Mouse (Mus musculus): ENCODE data around the gene Trib3. TPM values are rescaled to one million over a fixed set of nuclear protein-coding genes. Genes with fewer than 3 reads are reported as not detected.

Gene Trib3
- 3.0 and 3.6 TPM in 2 replicates for polyA plus RNA-seq (2016; fragmentation: Nextera tagmentation; extraction: Ambion mirVana)

- ATAC-seq (ENCODE audit: insufficient number of reproducible peaks, insufficient read depth, low FRiP score, low TSS enrichment, low read depth), result peak; percentile 69
- Histone ChIP-seq H3K36me3 (no peaks in the 10 kb centered on the region), H3K4me2 (peak within 1 kb of the TSS; percentile 91), H3K9me3 (no peaks in the 10 kb centered on the region), H3K27ac (no peak within 1 kb of the TSS), H3K4me1 (replicated peaks) (peaks cover 12% of the 10 kb centered on the region; the same call in 1 of the 2 replicates), H3K4me3 (replicated peaks) (peak within 1 kb of the TSS; percentile 57), H3K27me3 (peaks cover 32% of the 10 kb centered on the region), H3K9ac (replicated peaks) (peak within 1 kb of the TSS; percentile 65)
- under 1% methylated on average over 52 of the region's 52 CpGs for WGBS
These were observed at the start of gene Trib3 for GRCm38 (mm10) chr2:152343329-152344213. Gene Trib3 (minus strand): TSS chr2:152344032.

DNA sequence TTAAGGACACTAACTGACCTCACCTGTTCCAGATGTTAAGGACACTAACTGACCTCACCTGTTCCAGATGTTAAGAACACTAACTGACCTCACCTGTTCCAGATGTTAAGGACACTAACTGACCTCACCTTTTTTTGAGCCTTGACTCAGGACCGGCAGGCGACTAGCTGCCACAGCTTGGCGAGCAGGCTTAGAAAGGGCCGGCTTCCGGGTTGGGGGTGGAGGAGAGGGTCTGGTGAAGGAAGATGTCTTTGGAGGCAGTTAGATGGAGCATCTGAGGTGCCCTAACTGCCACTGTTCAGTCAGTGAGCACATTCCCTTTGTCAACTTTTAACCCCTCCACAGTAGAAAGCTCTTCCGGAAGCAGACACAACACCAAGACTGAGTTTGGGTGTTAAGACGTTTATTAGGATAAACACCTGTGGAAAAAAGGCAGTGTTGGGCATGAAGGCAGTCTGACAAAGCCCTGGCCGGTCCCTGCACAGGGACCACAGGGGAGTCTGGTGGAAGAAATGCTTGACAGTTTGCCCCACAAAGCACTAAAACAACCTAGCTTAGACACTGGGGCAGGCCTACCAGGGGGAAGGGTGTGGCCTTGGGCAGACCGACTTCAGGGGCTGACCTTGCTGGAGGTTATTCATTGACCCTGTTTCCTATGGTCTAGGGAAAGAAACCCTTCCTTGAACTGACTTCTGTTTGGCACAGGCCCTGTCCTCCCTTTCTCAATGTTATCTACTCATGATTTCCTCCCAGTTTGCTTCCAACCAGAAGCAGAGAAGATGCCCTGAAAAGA lies 49.6 kb upstream of the Trib3 start:
- ATAC-seq (ENCODE audit: insufficient number of reproducible peaks, insufficient read depth, low FRiP score, low TSS enrichment, low read depth), result no peak
- H3K9ac ChIP-seq (replicated peaks), result no peak overlapping the region
- peak overlapping the region; percentile 96 for H3K4me2 ChIP-seq
- H3K27me3 ChIP-seq, result no peaks in the 10 kb centered on the region
- peaks cover 21% of the 10 kb centered on the region for H3K36me3 ChIP-seq
- peak overlapping the region; percentile 96 for H3K4me3 ChIP-seq (replicated peaks)
- H3K27ac ChIP-seq, result peak overlapping the region; percentile 45; the same call in 1 of the 2 replicates
- no peaks in the 10 kb centered on the region for H3K9me3 ChIP-seq
- H3K4me1 ChIP-seq (replicated peaks), result peaks cover 26% of the 10 kb centered on the region
- WGBS, result 45% methylated on average over 9 of the region's 9 CpGs

DNA sequence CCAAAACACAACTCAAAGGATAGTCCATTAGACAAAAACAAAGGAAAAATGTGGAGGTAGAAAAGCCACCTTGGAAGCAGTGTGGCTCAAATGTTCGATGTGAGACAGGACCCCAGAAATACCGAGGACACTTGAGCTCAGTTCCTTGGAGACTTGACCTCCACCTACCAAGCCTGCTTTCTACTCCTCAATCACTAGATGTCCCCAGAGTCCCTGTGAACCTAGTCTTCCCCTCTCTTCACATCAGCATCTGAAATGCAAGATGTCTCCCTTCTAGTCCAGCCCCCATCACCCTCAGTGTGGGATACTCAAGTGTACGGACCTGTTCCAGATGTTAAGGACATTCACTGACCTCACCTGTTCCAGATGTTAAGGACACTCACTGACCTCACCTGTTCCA lies 49.0 kb upstream of the Trib3 start:
- Histone ChIP-seq H3K9me3 (no peaks in the 10 kb centered on the region), H3K4me3 (replicated peaks) (no peak overlapping the region), H3K27ac (no peak overlapping the region), H3K4me1 (replicated peaks) (peaks cover 26% of the 10 kb centered on the region), H3K36me3 (peaks cover 21% of the 10 kb centered on the region), H3K27me3 (no peaks in the 10 kb centered on the region), H3K4me2 (no peak overlapping the region), H3K9ac (replicated peaks) (no peak overlapping the region)
- ATAC-seq (ENCODE audit: insufficient number of reproducible peaks, insufficient read depth, low FRiP score, low TSS enrichment, low read depth), result no peak
- WGBS, result 28% methylated on average over 3 of the region's 3 CpGs

GRCm38 (mm10) chr2:152384191-152384590 lies 40.4 kb upstream of the Trib3 start:
- Histone ChIP-seq H3K27me3 (no peaks in the 10 kb centered on the region), H3K27ac (no peak overlapping the region), H3K36me3 (no peaks in the 10 kb centered on the region), H3K4me1 (replicated peaks) (no peaks in the 10 kb centered on the region), H3K9ac (replicated peaks) (no peak overlapping the region), H3K9me3 (no peaks in the 10 kb centered on the region), H3K4me2 (no peak overlapping the region), H3K4me3 (replicated peaks) (no peak overlapping the region)
- ATAC-seq (ENCODE audit: insufficient number of reproducible peaks, insufficient read depth, low FRiP score, low TSS enrichment, low read depth), result no peak
- 85% methylated on average over 4 of the region's 4 CpGs for WGBS

DNA sequence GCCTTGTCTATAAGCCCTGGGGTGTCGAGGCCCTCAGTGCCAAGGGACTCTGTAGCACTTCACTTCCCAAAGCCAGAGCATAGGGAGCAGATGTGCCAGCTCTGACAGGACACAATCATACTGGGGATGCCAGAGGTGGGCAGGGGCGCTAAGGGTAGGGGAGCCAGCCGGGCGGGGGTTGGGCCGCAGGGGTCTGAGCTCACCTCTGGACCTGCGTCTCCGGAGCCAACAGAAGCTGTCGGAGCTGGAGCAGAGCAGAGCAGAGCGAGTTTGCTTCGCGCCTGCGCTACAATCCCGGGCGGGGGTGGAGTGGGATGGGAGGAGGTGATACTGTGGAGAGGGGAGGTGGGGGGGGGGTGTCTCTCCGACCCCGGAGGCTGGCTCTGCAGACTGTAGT lies 32.5 kb upstream of the Trib3 start, which contains the start of gene Nrsn2:
Nrsn2 (minus strand) TSS at position 294 of the 397 bp plus-strand sequence.
- H3K4me2 ChIP-seq, result peak within 1 kb of the TSS; percentile 62
- peak within 1 kb of the TSS; percentile 33 for H3K4me3 ChIP-seq (replicated peaks)
- no peaks in the 10 kb centered on the region for H3K9me3 ChIP-seq
- ATAC-seq (ENCODE audit: insufficient number of reproducible peaks, insufficient read depth, low FRiP score, low TSS enrichment, low read depth), result peak; percentile 64
- peak within 1 kb of the TSS; percentile 29; the same call in 1 of the 2 replicates for H3K27ac ChIP-seq
- peaks cover 22% of the 10 kb centered on the region for H3K27me3 ChIP-seq
- H3K4me1 ChIP-seq (replicated peaks), result peaks cover 21% of the 10 kb centered on the region
- no peaks in the 10 kb centered on the region for H3K36me3 ChIP-seq
- peak within 1 kb of the TSS; percentile 53 for H3K9ac ChIP-seq (replicated peaks)
- 3% methylated on average over 16 of the region's 16 CpGs for WGBS

- no peaks in the 10 kb centered on the region for H3K36me3 ChIP-seq
- peak overlapping the region; percentile 33 for H3K4me3 ChIP-seq (replicated peaks)
- no peaks in the 10 kb centered on the region for H3K9me3 ChIP-seq
- H3K27me3 ChIP-seq, result peaks cover 22% of the 10 kb centered on the region
- peak; percentile 23; the same call in 1 of the 2 replicates for ATAC-seq (ENCODE audit: insufficient number of reproducible peaks, insufficient read depth, low FRiP score, low TSS enrichment, low read depth)
- peak overlapping the region; percentile 62 for H3K4me2 ChIP-seq
- H3K27ac ChIP-seq, result peak overlapping the region; percentile 29; the same call in 1 of the 2 replicates
- peaks cover 21% of the 10 kb centered on the region for H3K4me1 ChIP-seq (replicated peaks)
- 3% methylated on average over 21 of the region's 21 CpGs for WGBS
- H3K9ac ChIP-seq (replicated peaks), result peak overlapping the region; percentile 53
These were observed 32.0 kb upstream of the Trib3 start for GRCm38 (mm10) chr2:152375652-152376344.

DNA sequence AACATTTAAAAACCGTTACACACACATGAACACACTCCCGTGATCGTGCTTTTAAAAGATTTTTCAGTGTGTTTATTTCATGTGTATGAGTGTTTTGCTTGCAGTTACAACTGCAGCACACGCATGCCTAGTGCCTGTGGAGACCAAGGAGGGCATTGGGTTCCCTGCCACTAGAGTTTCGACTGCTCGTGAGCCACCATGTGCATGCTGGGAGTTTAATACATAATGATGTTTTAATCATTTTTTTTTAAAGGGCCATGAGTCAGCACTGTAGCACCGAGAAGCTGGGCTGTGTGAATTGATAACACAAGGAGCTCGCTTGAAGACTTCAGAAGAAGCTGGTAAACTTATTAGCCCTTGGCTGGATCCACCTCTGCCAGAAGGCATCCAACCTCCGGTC lies 29.7 kb upstream of the Trib3 start:
- H3K27me3 ChIP-seq, result peaks cover 29% of the 10 kb centered on the region
- H3K9me3 ChIP-seq, result no peaks in the 10 kb centered on the region
- H3K4me2 ChIP-seq, result no peak overlapping the region
- no peak overlapping the region for H3K9ac ChIP-seq (replicated peaks)
- 86% methylated on average over 9 of the region's 9 CpGs for WGBS
- H3K4me1 ChIP-seq (replicated peaks), result peaks cover 23% of the 10 kb centered on the region
- no peak overlapping the region for H3K4me3 ChIP-seq (replicated peaks)
- no peak overlapping the region for H3K27ac ChIP-seq
- no peak for ATAC-seq (ENCODE audit: insufficient number of reproducible peaks, insufficient read depth, low FRiP score, low TSS enrichment, low read depth)
- H3K36me3 ChIP-seq, result no peaks in the 10 kb centered on the region

DNA sequence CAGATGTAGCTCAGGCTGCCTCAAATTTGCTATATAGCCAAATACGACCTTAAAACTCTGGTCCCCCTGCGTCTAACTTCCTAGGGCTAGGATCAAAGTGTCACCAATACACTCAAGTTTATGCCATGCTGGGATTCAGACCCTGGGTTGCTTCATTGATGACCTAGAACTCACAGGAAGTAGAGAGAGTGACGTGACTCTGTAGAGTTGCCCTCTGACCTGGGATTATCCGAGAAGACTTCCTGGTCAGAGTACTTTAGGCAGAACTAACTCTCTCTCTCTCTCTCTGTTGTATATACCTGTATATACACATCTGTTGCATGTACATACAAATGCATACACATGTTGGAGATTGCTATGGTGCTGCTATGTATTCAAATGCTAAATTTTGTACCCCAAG lies 28.8 kb upstream of the Trib3 start:
- H3K9ac ChIP-seq (replicated peaks), result no peak overlapping the region

GRCm38 (mm10) chr2:152372104-152372503 lies 28.3 kb upstream of the Trib3 start:
- H3K9me3 ChIP-seq, result no peaks in the 10 kb centered on the region
- H3K36me3 ChIP-seq, result no peaks in the 10 kb centered on the region
- ATAC-seq (ENCODE audit: insufficient number of reproducible peaks, insufficient read depth, low FRiP score, low TSS enrichment, low read depth), result no peak
- 83% methylated on average over 7 of the region's 7 CpGs for WGBS
- H3K27ac ChIP-seq, result no peak overlapping the region
- peaks cover 23% of the 10 kb centered on the region for H3K4me1 ChIP-seq (replicated peaks)
- H3K9ac ChIP-seq (replicated peaks), result no peak overlapping the region
- no peak overlapping the region for H3K4me3 ChIP-seq (replicated peaks)
- H3K27me3 ChIP-seq, result peaks cover 23% of the 10 kb centered on the region
- H3K4me2 ChIP-seq, result no peak overlapping the region

More for the DNA sequence above, 28.8 kb upstream of the Trib3 start:
- no peak for ATAC-seq (ENCODE audit: insufficient number of reproducible peaks, insufficient read depth, low FRiP score, low TSS enrichment, low read depth)
- 62% methylated on average over 4 of the region's 4 CpGs for WGBS
- peaks cover 23% of the 10 kb centered on the region for H3K4me1 ChIP-seq (replicated peaks)
- H3K27ac ChIP-seq, result no peak overlapping the region
- H3K9me3 ChIP-seq, result no peaks in the 10 kb centered on the region
- no peak overlapping the region for H3K4me2 ChIP-seq
- H3K36me3 ChIP-seq, result no peaks in the 10 kb centered on the region
- no peak overlapping the region for H3K4me3 ChIP-seq (replicated peaks)
- peaks cover 28% of the 10 kb centered on the region for H3K27me3 ChIP-seq

DNA sequence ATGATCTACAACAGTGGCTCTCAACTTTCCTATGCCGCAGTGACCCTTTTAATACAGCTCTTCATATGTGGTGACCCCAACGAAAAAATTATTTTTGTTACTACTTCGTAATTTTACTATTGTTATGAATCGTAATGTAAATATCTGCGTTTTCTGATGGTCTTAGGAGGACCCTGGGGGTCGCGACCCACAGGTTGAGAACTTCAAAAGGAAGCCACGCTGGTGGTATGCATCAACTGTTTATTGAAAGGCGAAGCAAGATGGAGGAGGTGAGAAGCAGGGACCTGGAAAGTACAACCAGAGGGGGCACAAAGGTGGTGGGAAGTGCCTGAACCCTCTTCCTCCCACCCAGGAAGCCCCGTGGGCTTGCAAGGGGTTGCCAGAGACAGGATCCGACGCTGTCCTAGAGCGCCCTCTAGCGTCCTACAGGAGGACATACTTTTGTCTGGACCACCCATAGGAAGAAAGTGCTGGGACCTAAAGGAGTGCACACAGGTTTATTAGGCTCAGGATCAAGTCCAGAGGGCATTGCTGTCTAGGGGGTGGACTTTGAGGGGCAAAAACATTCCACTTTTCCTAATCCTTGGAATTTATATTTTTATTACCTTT lies 24.8 kb upstream of the Trib3 start:
- H3K36me3 ChIP-seq, result no peaks in the 10 kb centered on the region
- WGBS, result 31% methylated on average over 14 of the region's 14 CpGs
- no peak overlapping the region for H3K27ac ChIP-seq
- ATAC-seq (ENCODE audit: insufficient number of reproducible peaks, insufficient read depth, low FRiP score, low TSS enrichment, low read depth), result peak; percentile 40; the same call in 1 of the 2 replicates
- H3K4me3 ChIP-seq (replicated peaks), result no peak overlapping the region
- H3K9ac ChIP-seq (replicated peaks), result no peak overlapping the region
- peaks cover 2% of the 10 kb centered on the region for H3K4me1 ChIP-seq (replicated peaks)
- no peaks in the 10 kb centered on the region for H3K9me3 ChIP-seq
- H3K27me3 ChIP-seq, result peaks cover 7% of the 10 kb centered on the region; the same call in 1 of the 2 replicates
- H3K4me2 ChIP-seq, result peak overlapping the region; percentile 31; the same call in 1 of the 2 replicates
